Comparison of ENCODE assay signal across 8 mouse cellular contexts in genomic region chr6:83034463-83035055, GRCm38 (mm10). TPM values are rescaled to one million over a fixed set of nuclear protein-coding genes. Genes with fewer than 3 reads are reported as not detected.
DNase-seq lines count a peak whose midpoint lies in the region; ATAC-seq and TF ChIP-seq lines count a peak whose summit lies in the region.

No protein-coding gene starts in this region.

- no peak for ATAC-seq in liver, embryonic 13.5 days (ENCODE audit: low read depth)

- peak overlapping the region; percentile 92; the same call in 1 of the 2 replicates for H3K9ac ChIP-seq in liver, embryonic 13.5 days

- no peak for TF ChIP-seq CTCF in gastrocnemius, adult 2 months (IDR thresholded peaks at IDR 0.05)
- TF ChIP-seq CTCF in testis, adult 2 months (IDR thresholded peaks at IDR 0.05; ENCODE audit: control insufficient read depth, insufficient read depth, insufficient replicate concordance, low read depth, low read length), result no peak

- H3K4me1 ChIP-seq in testis, adult 2 months (ENCODE audit: control insufficient read depth, insufficient read depth, low read length), result peaks cover 21% of the 10 kb centered on the region
- H3K4me1 ChIP-seq in liver, embryonic 13.5 days (replicated peaks), result peaks cover 70% of the 10 kb centered on the region

- peak overlapping the region; percentile 81 for H3K4me3 ChIP-seq in gastrocnemius, adult 2 months
- peak overlapping the region; percentile 48 for H3K4me3 ChIP-seq in testis, adult 2 months (ENCODE audit: control insufficient read depth, low read depth, low read length)
- H3K4me3 ChIP-seq in liver, embryonic 13.5 days (replicated peaks), result peak overlapping the region; percentile 78

- TF ChIP-seq POLR2A in testis, adult 2 months (IDR thresholded peaks at IDR 0.05; ENCODE audit: control insufficient read depth, low read depth, low read length), result no peak

- 54% methylated on average over 5 of the region's 5 CpGs for WGBS in liver, embryonic 13.5 days (ENCODE audit: insufficient replicate concordance)

- no peaks in the 10 kb centered on the region for H3K27me3 ChIP-seq in testis, adult 2 months (ENCODE audit: control insufficient read depth, insufficient read depth, low read length)
- peaks cover 31% of the 10 kb centered on the region for H3K27me3 ChIP-seq in liver, embryonic 13.5 days

- DNase-seq in gastrocnemius, adult 2 months, result no peak
- no peak for DNase-seq in gastrocnemius, adult 18-20 months (ENCODE audit: low spot score)
- no peak for DNase-seq in testis, postnatal 10 days (ENCODE audit: low spot score)
- DNase-seq in liver, embryonic 13.5 days, result no peak
- DNase-seq in cerebellum, adult 18-20 months, result no peak
- no peak for DNase-seq in thymus, postnatal 10 days (ENCODE audit: low spot score in 2 of 2)
- DNase-seq in thymus, postnatal 36 days, result no peak

- peak overlapping the region; percentile 83 for H3K4me2 ChIP-seq in liver, embryonic 13.5 days

- H3K27ac ChIP-seq in gastrocnemius, adult 2 months, result peak overlapping the region; percentile 88
- 0 out of 2 replicates have a peak overlapping the region, but pooled peaks have one; percentile 8 for H3K27ac ChIP-seq in testis, adult 2 months (ENCODE audit: control insufficient read depth, insufficient read depth, low read depth, low read length)
- H3K27ac ChIP-seq in liver, embryonic 13.5 days, result peak overlapping the region; percentile 87; the same call in 1 of the 2 replicates

- H3K9me3 ChIP-seq in liver, embryonic 13.5 days (replicated peaks), result no peaks in the 10 kb centered on the region

- no peaks in the 10 kb centered on the region for H3K36me3 ChIP-seq in testis, adult 2 months (ENCODE audit: control insufficient read depth, insufficient read depth, low read length)
- H3K36me3 ChIP-seq in liver, embryonic 13.5 days, result peaks cover 27% of the 10 kb centered on the region

- intact Hi-C loops in gastrocnemius, adult 2 months (cut with DNase I), result no loop called here

RNA-seq across cellular contexts. Expression of gene Loxl3, which starts 0.6 kb away (rescaled TPM):
- 1 to 10 TPM; 2.1 to 3.5 TPM for total RNA-seq in gastrocnemius, adult 2 months (2021)
- 1 to 10 TPM; 1.2 to 1.4 TPM for total RNA-seq in gastrocnemius, adult 18-20 months (2021)
- polyA plus RNA-seq in testis, adult 2 months (2012; rRNA removed), result 1.1 and 1.3 TPM in 2 replicates
- polyA plus RNA-seq in liver, embryonic 13.5 days (2015; fragmentation: Nextera tagmentation; extraction: Ambion mirVana), result 2.1 and 2.2 TPM in 2 replicates

RNA-seq across cellular contexts. Expression of gene Dok1, which starts 1.3 kb away (rescaled TPM):
- total RNA-seq in gastrocnemius, adult 2 months (2021), result 1 to 10 TPM; 1.3 to 4.1 TPM
- 1 to 10 TPM; 1.1 to 1.4 TPM for total RNA-seq in gastrocnemius, adult 18-20 months (2021)
- polyA plus RNA-seq in testis, adult 2 months (2012; rRNA removed), result 0.99 and 1.0 TPM in 2 replicates
- 20.1 and 20.2 TPM in 2 replicates for polyA plus RNA-seq in liver, embryonic 13.5 days (2015; fragmentation: Nextera tagmentation; extraction: Ambion mirVana)

RNA-seq across cellular contexts. Expression of gene Aup1, which starts 19.8 kb away (rescaled TPM):
- 100 to 1,000 TPM in 1 of 2 experiments, 10 to 100 TPM in 1; 94.5 to 101 TPM for total RNA-seq in gastrocnemius, adult 2 months (2021)
- 100 to 1,000 TPM in 1 of 2 experiments, 10 to 100 TPM in 1; 94.0 to 101 TPM for total RNA-seq in gastrocnemius, adult 18-20 months (2021)
- polyA plus RNA-seq in testis, adult 2 months (2012; rRNA removed), result 240 and 244 TPM in 2 replicates
- polyA plus RNA-seq in liver, embryonic 13.5 days (2015; fragmentation: Nextera tagmentation; extraction: Ambion mirVana), result 186 and 197 TPM in 2 replicates

RNA-seq across cellular contexts. Expression of gene Htra2, which starts 20.5 kb away (rescaled TPM):
- total RNA-seq in gastrocnemius, adult 2 months (2021), result 10 to 100 TPM; 14.1 to 21.5 TPM
- total RNA-seq in gastrocnemius, adult 18-20 months (2021), result 10 to 100 TPM; 15.3 to 17.4 TPM
- 30.4 and 30.9 TPM in 2 replicates for polyA plus RNA-seq in testis, adult 2 months (2012; rRNA removed)
- 131 and 132 TPM in 2 replicates for polyA plus RNA-seq in liver, embryonic 13.5 days (2015; fragmentation: Nextera tagmentation; extraction: Ambion mirVana)

RNA-seq across cellular contexts. Expression of gene Dqx1, which starts 23.1 kb away (rescaled TPM):
- total RNA-seq in gastrocnemius, adult 2 months (2021), result 1 to 10 TPM in 1 of 2 experiments, under 1 TPM in 1; 0.20 to 1.1 TPM
- under 1 TPM; 0.27 to 0.45 TPM for total RNA-seq in gastrocnemius, adult 18-20 months (2021)
- polyA plus RNA-seq in testis, adult 2 months (2012; rRNA removed), result 0.84 and 0.85 TPM in 2 replicates
- 5.3 and 5.6 TPM in 2 replicates for polyA plus RNA-seq in liver, embryonic 13.5 days (2015; fragmentation: Nextera tagmentation; extraction: Ambion mirVana)

Comparison
In these comparisons a context has a peak if more than half of its experiments do, and no peak if none do; other contexts are left out.
1. H3K27ac ChIP-seq: peak in every context shown above with its lines; median percentile 88 in gastrocnemius, adult 2 months; 87 in liver, embryonic 13.5 days; 8 in testis, adult 2 months.